Mouse (Mus musculus): ENCODE measurements around the gene Tmem203. TPM values are rescaled to one million over a fixed set of nuclear protein-coding genes. Genes with fewer than 3 reads are reported as not detected.

Tmem203 gene
- polyA plus RNA-seq, 1 experiment = 20.0 TPM

- peaks cover 66% of the 10 kb centered on the region for H3K4me1 ChIP-seq
- TF ChIP-seq GATA1 (IDR thresholded peaks at IDR 0.05; ENCODE audit: borderline replicate concordance, low read length) (no peak), FLI1 (IDR thresholded peaks at IDR 0.05; ENCODE audit: low read length) (no peak)
- no peaks in the 10 kb centered on the region for H3K36me3 ChIP-seq (replicated peaks; ENCODE audit: low read length)
- peaks cover 50% of the 10 kb centered on the region for H3K27me3 ChIP-seq (replicated peaks)
- no peaks in the 10 kb centered on the region for H3K9me3 ChIP-seq
- H3K4me3 ChIP-seq (replicated peaks) = no peak overlapping the region
Observed at GRCm38 (mm10) chr2:25230581-25230980, 24.7 kb upstream of the Tmem203 start.

- peaks cover 64% of the 10 kb centered on the region for H3K4me1 ChIP-seq
- no peaks in the 10 kb centered on the region for H3K9me3 ChIP-seq
- no peak overlapping the region for H3K4me3 ChIP-seq (replicated peaks)
- H3K36me3 ChIP-seq (replicated peaks; ENCODE audit: low read length) = no peaks in the 10 kb centered on the region
- no peak for TF ChIP-seq FLI1 (IDR thresholded peaks at IDR 0.05; ENCODE audit: low read length)
- TF ChIP-seq GATA1 (IDR thresholded peaks at IDR 0.05; ENCODE audit: borderline replicate concordance, low read length) = no peak
- H3K27me3 ChIP-seq (replicated peaks) = peaks cover 54% of the 10 kb centered on the region
Observed at GRCm38 (mm10) chr2:25231038-25231437, 24.2 kb upstream of the Tmem203 start.

GRCm38 (mm10) chr2:25233421-25233820 lies 21.8 kb upstream of the Tmem203 start:
- Histone ChIP-seq H3K27me3 (replicated peaks) (peaks cover 75% of the 10 kb centered on the region), H3K36me3 (replicated peaks; ENCODE audit: low read length) (no peaks in the 10 kb centered on the region), H3K4me3 (replicated peaks) (no peak overlapping the region), H3K4me1 (peaks cover 53% of the 10 kb centered on the region), H3K9me3 (no peaks in the 10 kb centered on the region)
- no peak for TF ChIP-seq GATA1 (IDR thresholded peaks at IDR 0.05; ENCODE audit: borderline replicate concordance, low read length)
- TF ChIP-seq FLI1 (IDR thresholded peaks at IDR 0.05; ENCODE audit: low read length) = no peak

- Histone ChIP-seq H3K4me3 (replicated peaks) (no peak within 1 kb of the TSS), H3K9me3 (no peaks in the 10 kb centered on the region), H3K36me3 (replicated peaks; ENCODE audit: low read length) (no peaks in the 10 kb centered on the region), H3K4me1 (peaks cover 50% of the 10 kb centered on the region), H3K27me3 (replicated peaks) (peaks cover 80% of the 10 kb centered on the region)
- no peak for TF ChIP-seq GATA1 (IDR thresholded peaks at IDR 0.05; ENCODE audit: borderline replicate concordance, low read length)
- TF ChIP-seq FLI1 (IDR thresholded peaks at IDR 0.05; ENCODE audit: low read length) = no peak
Observed at GRCm38 (mm10) chr2:25234050-25234449, 21.2 kb upstream of the Tmem203 start, which contains the start of gene Slc34a3. Gene Slc34a3 (minus strand): TSS chr2:25234364.

- Histone ChIP-seq H3K4me1 (peaks cover 46% of the 10 kb centered on the region), H3K36me3 (replicated peaks; ENCODE audit: low read length) (no peaks in the 10 kb centered on the region), H3K27me3 (replicated peaks) (peaks cover 86% of the 10 kb centered on the region), H3K9me3 (no peaks in the 10 kb centered on the region), H3K4me3 (replicated peaks) (no peak overlapping the region)
- TF ChIP-seq GATA1 (IDR thresholded peaks at IDR 0.05; ENCODE audit: borderline replicate concordance, low read length) (no peak), FLI1 (IDR thresholded peaks at IDR 0.05; ENCODE audit: low read length) (no peak)
Observed at GRCm38 (mm10) chr2:25234551-25235220, 20.6 kb upstream of the Tmem203 start.

- TF ChIP-seq GATA1 (IDR thresholded peaks at IDR 0.05; ENCODE audit: borderline replicate concordance, low read length) = no peak
- no peak for TF ChIP-seq FLI1 (IDR thresholded peaks at IDR 0.05; ENCODE audit: low read length)
- Histone ChIP-seq H3K9me3 (no peaks in the 10 kb centered on the region), H3K36me3 (replicated peaks; ENCODE audit: low read length) (no peaks in the 10 kb centered on the region), H3K4me3 (replicated peaks) (no peak within 1 kb of the TSS), H3K4me1 (peaks cover 49% of the 10 kb centered on the region), H3K27me3 (replicated peaks) (peaks cover 92% of the 10 kb centered on the region)
Observed at GRCm38 (mm10) chr2:25236614-25237013, 18.6 kb upstream of the Tmem203 start, which contains the start of gene Rnf224. Gene Rnf224 (minus strand): TSS chr2:25236787.

GRCm38 (mm10) chr2:25237522-25237921 lies 17.7 kb upstream of the Tmem203 start:
- H3K9me3 ChIP-seq = no peaks in the 10 kb centered on the region
- peaks cover 54% of the 10 kb centered on the region for H3K4me1 ChIP-seq
- no peak overlapping the region for H3K4me3 ChIP-seq (replicated peaks)
- H3K27me3 ChIP-seq (replicated peaks) = peaks cover 93% of the 10 kb centered on the region
- no peaks in the 10 kb centered on the region for H3K36me3 ChIP-seq (replicated peaks; ENCODE audit: low read length)
- no peak for TF ChIP-seq GATA1 (IDR thresholded peaks at IDR 0.05; ENCODE audit: borderline replicate concordance, low read length)
- no peak for TF ChIP-seq FLI1 (IDR thresholded peaks at IDR 0.05; ENCODE audit: low read length)

- Histone ChIP-seq H3K4me3 (replicated peaks) (no peak overlapping the region), H3K36me3 (replicated peaks; ENCODE audit: low read length) (no peaks in the 10 kb centered on the region), H3K4me1 (peaks cover 59% of the 10 kb centered on the region), H3K27me3 (replicated peaks) (peaks cover 93% of the 10 kb centered on the region), H3K9me3 (no peaks in the 10 kb centered on the region)
- no peak for TF ChIP-seq GATA1 (IDR thresholded peaks at IDR 0.05; ENCODE audit: borderline replicate concordance, low read length)
- no peak for TF ChIP-seq FLI1 (IDR thresholded peaks at IDR 0.05; ENCODE audit: low read length)
Observed at GRCm38 (mm10) chr2:25238106-25238505, 17.1 kb upstream of the Tmem203 start.

- H3K9me3 ChIP-seq = no peaks in the 10 kb centered on the region
- H3K4me1 ChIP-seq = peaks cover 50% of the 10 kb centered on the region
- peaks cover 90% of the 10 kb centered on the region for H3K27me3 ChIP-seq (replicated peaks)
- no peak overlapping the region for H3K4me3 ChIP-seq (replicated peaks)
- TF ChIP-seq FLI1 (IDR thresholded peaks at IDR 0.05; ENCODE audit: low read length) (no peak), GATA1 (IDR thresholded peaks at IDR 0.05; ENCODE audit: borderline replicate concordance, low read length) (no peak)
- peaks cover 8% of the 10 kb centered on the region for H3K36me3 ChIP-seq (replicated peaks; ENCODE audit: low read length)
Observed at GRCm38 (mm10) chr2:25239766-25240165, 15.5 kb upstream of the Tmem203 start.

GRCm38 (mm10) chr2:25240310-25240709 lies 14.9 kb upstream of the Tmem203 start:
- Histone ChIP-seq H3K9me3 (no peaks in the 10 kb centered on the region), H3K4me3 (replicated peaks) (peak overlapping the region; percentile 5), H3K4me1 (peaks cover 50% of the 10 kb centered on the region), H3K27me3 (replicated peaks) (peaks cover 84% of the 10 kb centered on the region), H3K36me3 (replicated peaks; ENCODE audit: low read length) (peaks cover 13% of the 10 kb centered on the region)
- no peak for TF ChIP-seq FLI1 (IDR thresholded peaks at IDR 0.05; ENCODE audit: low read length)
- no peak for TF ChIP-seq GATA1 (IDR thresholded peaks at IDR 0.05; ENCODE audit: borderline replicate concordance, low read length)
